Mouse (Mus musculus) 416B (cell line): Measurements from ENCODE around the gene Ttc7.
A peak's percentile ranks its signal among the peaks of the same experiment; 100 is the strongest.
"Not testable (repeated sequence)": the region's sequence is repeated elsewhere in the genome, so short reads cannot be mapped to it uniquely, and the experiment has no call there.

Experiments
- DNase-seq: peaks from one replicate; pipeline ENCODE4 v3.0.0; 2011; ENCODE audit warnings: low read depth

Gene Ttc7

DNA sequence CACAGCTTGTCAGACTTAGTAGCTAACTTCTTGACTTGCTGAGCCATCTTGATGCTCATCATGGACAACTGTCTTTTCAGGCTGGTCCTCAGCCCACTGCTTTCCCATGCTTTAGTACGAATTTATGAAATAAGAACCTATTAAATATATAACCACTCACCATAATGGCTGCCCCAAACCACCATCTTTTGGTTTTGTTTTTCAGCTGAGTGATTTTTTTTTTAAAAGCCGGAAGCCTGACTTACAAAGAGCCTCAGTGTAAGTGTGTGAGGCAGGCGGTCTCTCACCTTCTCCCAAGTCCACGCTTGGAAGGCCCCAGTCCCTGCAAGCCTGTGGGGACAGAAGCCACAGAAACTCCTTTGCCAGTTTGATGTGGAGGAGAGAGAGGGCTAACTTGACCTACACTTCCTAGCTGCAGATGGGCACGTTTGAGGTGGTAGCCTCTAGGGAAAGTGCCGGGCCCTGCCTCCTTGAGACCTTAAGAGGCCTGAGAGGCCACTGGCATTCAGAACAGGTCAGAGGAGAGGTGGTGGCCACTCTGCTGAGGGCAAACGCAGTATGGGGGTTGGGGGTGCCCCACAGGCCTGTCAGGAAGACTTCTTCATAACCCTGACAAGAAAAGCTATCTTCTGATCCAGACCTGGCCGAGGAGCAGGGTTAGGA, 3.9 kb downstream of the Ttc7 start:
- DNase-seq = no peak

GRCm38 (mm10) chr17:87287197-87287777, 4.6 kb downstream of the Ttc7 start:
- no peak for DNase-seq

DNA sequence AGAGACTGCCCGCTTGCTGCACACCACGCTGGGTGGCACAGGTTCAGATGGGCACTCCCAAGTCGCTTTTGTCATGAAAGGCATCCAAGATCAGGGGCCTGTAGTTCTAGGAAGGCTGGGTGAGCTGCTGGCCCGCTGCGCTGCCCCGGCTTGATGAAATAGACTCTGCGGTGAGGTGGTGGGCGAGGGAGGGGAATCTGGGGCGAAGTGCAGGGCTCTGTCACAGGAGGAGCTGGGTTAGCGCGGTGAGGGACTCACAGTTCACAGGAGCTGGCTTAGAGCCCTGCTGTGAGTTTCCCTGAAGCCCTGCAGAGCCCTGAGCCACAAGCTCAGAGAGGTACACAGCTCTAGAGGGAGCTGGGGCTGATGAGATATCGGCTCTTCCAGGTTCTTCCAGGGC, 5.4 kb downstream of the Ttc7 start:
- no peak for DNase-seq

GRCm38 (mm10) chr17:87289367-87289766, 6.7 kb downstream of the Ttc7 start:
- no peak for DNase-seq

DNA sequence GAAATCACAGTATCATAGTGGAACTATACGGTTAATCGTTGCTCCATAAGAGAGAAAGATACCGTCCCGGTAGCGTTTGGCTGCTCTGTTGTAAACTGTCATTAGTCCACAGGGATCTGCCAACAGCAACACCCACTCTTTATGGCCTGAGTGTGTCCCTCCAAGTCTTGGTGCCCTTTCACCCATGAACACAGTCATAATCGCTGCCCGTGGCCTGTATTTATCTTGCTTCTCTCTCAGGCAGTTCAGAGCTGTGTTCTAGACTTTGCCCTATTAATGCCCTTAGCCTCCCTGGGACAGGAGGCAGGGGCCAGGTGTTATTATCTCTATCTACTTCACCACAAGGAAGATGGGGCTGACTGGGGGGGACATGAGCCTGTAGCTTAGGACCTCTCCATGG, 8.4 kb downstream of the Ttc7 start:
- no peak for DNase-seq

DNA sequence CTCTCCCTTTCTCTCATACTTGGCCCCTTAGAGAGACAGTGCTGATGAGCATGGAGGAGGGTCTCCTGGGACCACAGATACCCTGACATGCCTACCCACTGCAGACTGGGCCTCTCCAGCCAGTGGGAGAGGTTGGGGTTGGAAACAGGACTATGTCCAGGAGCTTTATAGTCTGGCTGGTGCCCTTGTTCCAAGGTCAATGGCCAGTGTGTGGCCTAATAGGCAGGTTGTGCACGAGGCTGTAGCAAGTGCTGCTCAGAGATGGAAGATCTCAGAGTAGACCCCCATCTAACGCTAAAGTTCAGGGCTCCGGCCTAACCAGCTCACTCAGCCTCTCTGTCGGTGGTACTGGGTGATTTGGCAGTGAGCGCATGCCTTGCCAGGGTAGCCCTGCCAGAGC, 9.1 kb downstream of the Ttc7 start:
- DNase-seq = no peak

DNA sequence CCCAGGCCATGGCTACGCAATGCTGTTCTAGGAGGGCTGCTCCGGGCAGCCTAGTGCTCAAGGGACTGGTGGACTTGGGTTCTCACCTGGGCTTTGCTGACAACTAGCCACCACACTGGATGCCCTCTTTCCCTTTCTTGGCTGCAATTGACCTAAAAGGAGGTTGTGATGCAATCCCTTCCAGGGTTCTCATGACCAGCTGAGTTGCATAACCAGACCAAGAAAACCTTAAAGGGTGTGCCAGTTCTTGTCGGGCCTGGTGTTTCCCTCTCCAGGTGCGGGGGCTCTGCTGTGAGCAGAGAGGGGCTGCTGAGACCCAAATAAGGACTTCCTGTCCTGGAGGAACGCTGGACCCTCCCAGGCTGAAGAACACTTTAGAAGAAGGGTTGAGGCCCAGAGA, 10.4 kb downstream of the Ttc7 start:
- peak; percentile 29 for DNase-seq

DNA sequence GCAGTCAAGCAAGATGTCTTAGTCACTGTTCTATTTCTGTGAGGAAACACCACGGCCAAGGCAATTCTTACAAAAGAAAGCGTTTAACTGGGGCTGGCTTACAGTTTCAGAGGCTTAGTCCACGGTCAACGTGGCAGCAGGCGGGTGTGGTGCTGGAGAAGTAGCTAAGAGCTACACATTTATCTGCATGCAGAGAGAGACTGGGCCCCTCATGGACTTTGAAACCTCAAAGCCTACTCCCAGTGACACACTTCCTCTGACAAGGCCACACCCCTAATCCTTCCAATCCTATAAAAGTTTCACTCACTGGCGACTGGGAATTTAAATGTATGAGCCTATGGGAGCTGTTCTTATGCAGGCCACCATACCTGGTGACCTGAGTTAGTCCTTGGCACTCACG, 13.1 kb downstream of the Ttc7 start:
- no peak for DNase-seq

GRCm38 (mm10) chr17:87296701-87297100, 14.0 kb downstream of the Ttc7 start:
- DNase-seq = not testable (repeated sequence)

DNA sequence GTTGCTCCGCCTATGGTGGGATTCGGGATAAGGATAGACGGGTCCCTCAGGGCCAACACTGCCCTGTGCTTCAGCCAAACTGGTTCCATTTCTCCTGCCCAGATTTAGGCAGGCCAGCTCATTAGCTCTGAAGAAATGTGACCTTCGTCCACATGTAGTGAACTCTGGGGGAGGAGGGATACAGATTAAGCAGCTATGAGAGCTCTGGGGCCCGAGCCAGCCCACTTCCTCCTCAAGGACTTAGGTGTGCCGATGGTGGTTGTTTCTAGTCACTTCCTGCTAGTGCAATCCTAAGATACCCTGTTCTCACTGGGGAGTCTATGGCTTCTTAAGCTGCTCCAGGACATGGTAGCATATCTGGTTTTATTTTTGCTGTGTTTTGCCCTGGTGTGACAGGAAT, 16.3 kb downstream of the Ttc7 start:
- DNase-seq = peak; percentile 69

- no peak for DNase-seq
Observed at GRCm38 (mm10) chr17:87300340-87300739, 17.7 kb downstream of the Ttc7 start.

GRCm38 (mm10) chr17:87301607-87302006, 18.9 kb downstream of the Ttc7 start:
- DNase-seq = peak; percentile 60

- DNase-seq = peak; percentile 67
Observed at GRCm38 (mm10) chr17:87302014-87302794, 19.5 kb downstream of the Ttc7 start.

- peak; percentile 34 for DNase-seq
Observed at GRCm38 (mm10) chr17:87304151-87304894, 21.6 kb downstream of the Ttc7 start.

- no peak for DNase-seq
Observed at GRCm38 (mm10) chr17:87305065-87305464, 22.4 kb downstream of the Ttc7 start.

DNA sequence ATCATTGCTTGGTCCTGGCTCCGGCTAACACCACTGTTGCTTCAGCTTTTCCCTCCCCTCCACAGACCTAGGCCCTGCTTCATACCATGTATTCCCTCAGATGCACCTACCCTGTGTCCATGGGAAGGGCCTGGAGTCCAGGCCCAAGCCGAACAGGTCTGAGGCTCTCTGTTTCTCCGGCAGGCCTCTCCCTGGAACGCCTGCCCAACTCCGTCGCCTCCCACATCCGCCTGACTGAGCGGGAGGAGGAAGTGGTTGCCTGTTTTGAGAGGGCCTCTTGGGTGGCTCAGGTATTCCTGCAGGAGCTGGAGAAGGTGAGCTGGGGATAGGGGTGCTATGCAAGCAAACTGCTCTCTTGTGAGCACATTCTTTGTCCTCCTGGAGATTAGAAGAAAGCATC, 24.1 kb downstream of the Ttc7 start:
- DNase-seq = no peak

DNA sequence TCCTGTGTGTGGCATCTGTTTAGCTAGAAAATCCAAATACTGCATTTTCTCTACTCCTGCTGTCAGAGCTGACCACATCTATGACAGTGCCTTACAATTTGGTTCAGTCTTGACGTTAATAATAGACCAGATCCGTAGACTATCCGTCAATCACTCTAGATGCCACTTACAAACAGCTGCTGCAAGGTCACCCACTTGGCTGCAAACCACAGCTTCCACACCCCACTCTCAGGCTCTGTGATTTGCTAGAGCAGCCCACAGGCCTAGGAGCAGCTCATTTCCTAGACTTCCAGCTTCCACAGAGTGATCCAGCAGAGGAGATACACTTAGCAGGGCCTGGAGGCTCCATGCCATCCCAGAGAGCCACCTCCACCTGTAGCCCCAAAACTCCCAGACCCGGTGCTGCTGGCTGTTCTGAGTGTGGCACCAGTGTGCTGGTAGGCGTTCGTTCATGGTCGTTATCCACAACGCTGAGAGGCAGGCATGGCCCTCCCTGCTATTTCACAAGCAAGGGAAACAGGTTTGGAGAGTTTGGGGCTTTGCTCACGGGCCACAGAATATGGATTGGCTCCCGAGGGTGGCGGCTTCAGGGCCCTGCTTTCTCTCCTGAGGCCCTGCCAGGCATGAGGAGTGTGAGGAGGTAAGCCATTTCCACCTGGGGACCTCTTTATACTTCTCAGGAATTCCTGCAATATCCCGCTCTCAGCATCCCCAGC, 26.5 kb downstream of the Ttc7 start:
- DNase-seq = no peak

DNA sequence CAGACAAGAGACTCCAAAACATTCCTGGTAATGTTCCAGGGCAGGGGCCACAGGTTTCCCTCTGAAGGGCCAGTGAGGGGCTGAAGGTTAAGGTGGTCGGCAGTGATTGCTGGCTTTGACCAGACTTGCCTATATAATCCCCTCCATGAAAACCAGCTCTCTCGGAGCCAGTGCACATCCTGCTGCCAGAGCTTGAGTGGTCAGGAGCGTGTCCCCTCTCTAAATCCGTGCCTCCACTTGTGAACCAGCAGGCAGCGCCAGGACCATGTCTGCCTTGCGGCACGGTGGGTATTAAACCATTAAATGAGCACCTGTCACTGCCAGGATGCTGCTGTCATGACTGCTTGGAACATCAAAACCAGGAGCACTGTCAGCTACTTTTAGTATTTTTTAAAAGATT, 27.8 kb downstream of the Ttc7 start:
- no peak for DNase-seq

- DNase-seq = no peak
Observed at GRCm38 (mm10) chr17:87312351-87312750, 29.7 kb downstream of the Ttc7 start.

- no peak for DNase-seq
Observed at GRCm38 (mm10) chr17:87312924-87313870, 30.5 kb downstream of the Ttc7 start.

DNA sequence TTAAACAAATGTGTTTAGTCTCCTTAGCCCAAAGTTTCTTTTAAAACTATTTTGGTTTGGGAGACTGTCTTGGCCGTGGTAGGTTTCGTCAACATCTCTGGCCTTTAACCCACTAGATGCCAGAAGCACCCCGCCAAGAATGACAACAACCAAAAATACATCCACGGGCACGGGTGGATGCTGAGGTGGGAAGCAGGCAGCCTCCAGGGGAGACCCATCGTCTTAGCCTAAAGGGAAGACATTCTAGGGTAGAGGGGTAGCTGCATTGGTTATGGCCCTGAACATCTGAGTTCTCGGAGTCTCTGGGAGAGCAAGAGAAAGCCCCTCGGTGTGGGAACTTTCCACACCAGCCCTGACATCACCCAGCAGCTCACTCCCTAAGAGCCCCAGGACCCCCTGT, 31.4 kb downstream of the Ttc7 start:
- DNase-seq = no peak
